Mouse (Mus musculus): Measurements from ENCODE around the gene Gabrd.

DNA sequence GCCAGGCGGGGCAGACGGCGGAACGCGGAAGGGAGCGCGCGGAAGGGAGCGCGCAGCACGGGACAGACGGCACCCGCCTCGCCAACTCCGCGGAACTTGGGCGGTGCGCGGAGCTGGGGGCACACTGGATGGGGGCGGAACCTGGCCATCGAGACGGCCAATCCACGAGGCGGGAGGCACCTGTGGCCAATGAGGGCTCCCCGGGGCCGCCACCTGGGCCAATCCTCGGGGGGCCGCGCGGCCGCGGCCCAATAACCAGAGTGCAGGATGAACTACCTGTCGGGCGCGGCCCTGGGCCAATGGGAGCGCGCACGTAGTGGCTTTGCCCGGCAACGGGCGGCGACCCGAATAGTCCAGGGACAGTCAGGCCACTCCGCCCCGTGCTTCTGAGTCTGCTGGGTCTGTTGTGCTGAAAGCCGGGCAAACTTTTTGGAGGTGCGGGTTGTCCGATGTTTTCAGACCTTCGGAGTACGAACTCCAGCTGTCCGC lies 36.6 kb downstream of the Gabrd start, which contains the start of gene Prkcz:
- TF ChIP-seq CTCF (IDR thresholded peaks at IDR 0.05; ENCODE audit: borderline replicate concordance, insufficient read depth, low read length), result no peak
- TF ChIP-seq POLR2A (IDR thresholded peaks at IDR 0.05; ENCODE audit: low read depth, low read length), result no peak

All from embryonic fibroblast, embryonic 13.5 days (primary cell).